Mouse (Mus musculus) spleen, adult 2 months (tissue): ENCODE data around the gene Sipa1l2. TPM values are rescaled to one million over a fixed set of nuclear protein-coding genes. Genes with fewer than 3 reads are reported as not detected.

ENCODE experiments used
- DNase-seq, 2 experiments: peaks; one replicate each; pipeline versions ENCODE4 v3.0.0 to v3.0.0-alpha.2; 2012 to 2021; ENCODE audit warnings: low spot score in 2 of 2, low read depth in 1 of 2
- H3K27ac ChIP-seq: fragments of 200-500 bp; 2 replicates; pipeline ENCODE4 v1.5.1; 2012; ENCODE audit warnings: low read length, inconsistent platforms; ENCODE audit not compliant: insufficient read depth
- H3K27me3 ChIP-seq: fragments of 200-500 bp; 2 replicates; pipeline ENCODE4 v1.6.1; 2012; ENCODE audit warnings: mild to moderate bottlenecking, moderate library complexity, low read length, inconsistent platforms; ENCODE audit not compliant: control insufficient read depth, insufficient read depth
- H3K36me3 ChIP-seq: fragments of 200-500 bp; 2 replicates; pipeline ENCODE4 v1.6.1; 2012; ENCODE audit warnings: mild to moderate bottlenecking, low read length, inconsistent platforms; ENCODE audit not compliant: control insufficient read depth, insufficient read depth
- H3K4me1 ChIP-seq: fragments of 200-500 bp; 2 replicates; pipeline ENCODE4 v1.6.1; 2011; ENCODE audit warnings: inconsistent platforms; ENCODE audit not compliant: control insufficient read depth, insufficient read depth, insufficient read length
- H3K4me3 ChIP-seq: fragments of 200-500 bp; 2 replicates; pipeline ENCODE4 v1.5.1; 2011; ENCODE audit warnings: mild to moderate bottlenecking, inconsistent platforms; ENCODE audit not compliant: insufficient read depth, insufficient read length; ENCODE audit errors: extremely low read depth
- CTCF ChIP-seq: fragments of 200-500 bp; IDR thresholded peaks from 2 replicates; pipeline ENCODE4 v1.5.1; 2011; ENCODE audit warnings: mild to moderate bottlenecking, inconsistent platforms; ENCODE audit not compliant: insufficient read depth, insufficient read length, insufficient replicate concordance; ENCODE audit errors: extremely low read depth
- POLR2A ChIP-seq: fragments of 200-500 bp; IDR thresholded peaks from 2 replicates; pipeline ENCODE4 v1.6.1; 2011; ENCODE audit warnings: low read depth, low read length, inconsistent platforms
- WGBS: fragments of 180-500 bp; shearing (Covaris S2); methylation state at CpG from one replicate; pipeline ENCODE4 v1.1.7; 2018; 5-methylcytosine and 5-hydroxymethylcytosine counted together
- polyA plus RNA-seq: library from polyadenylated mRNA; depleted of rRNA; stranded (reverse); fragments of >200 nt; gene quantifications from 2 replicates; pipeline ENCODE4 v1.2.3, GENCODE M21; 2012

Gene Sipa1l2
- polyA plus RNA-seq, 1 experiment: 9.7 TPM

DNA sequence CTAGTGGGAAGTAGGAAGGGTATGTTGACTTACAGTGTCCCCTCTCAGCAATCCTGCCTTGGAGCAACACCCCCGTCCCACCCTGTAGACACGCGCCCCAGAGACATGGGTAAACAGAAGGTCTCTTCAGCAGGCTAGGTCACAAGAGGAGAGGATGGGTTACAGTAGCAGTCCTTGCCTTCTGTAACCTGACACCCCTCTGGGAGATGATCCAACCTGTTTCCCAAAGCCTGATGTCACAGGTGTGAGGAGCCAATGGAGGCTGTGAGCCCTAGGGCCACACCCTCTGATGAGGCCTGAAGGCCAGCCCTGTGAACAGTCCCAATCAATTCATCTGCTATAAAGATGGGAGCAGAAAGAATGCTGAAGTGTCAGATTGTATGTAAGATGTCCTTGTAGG lies 138.3 kb downstream of the Sipa1l2 start:
- no peak overlapping the region for H3K27ac ChIP-seq
- H3K4me3 ChIP-seq: no peak overlapping the region
- H3K4me1 ChIP-seq: no peaks in the 10 kb centered on the region
- 94% methylated on average over 3 of the region's 3 CpGs for WGBS
- H3K27me3 ChIP-seq: no peaks in the 10 kb centered on the region
- TF ChIP-seq POLR2A (no peak), CTCF (no peak)
- DNase-seq: no peak
- H3K36me3 ChIP-seq: peaks cover 11% of the 10 kb centered on the region

GRCm38 (mm10) chr8:125430796-125431195 lies 138.8 kb downstream of the Sipa1l2 start:
- 85% methylated on average over 5 of the region's 5 CpGs for WGBS
- Histone ChIP-seq H3K4me1 (no peaks in the 10 kb centered on the region), H3K27ac (no peak overlapping the region), H3K27me3 (no peaks in the 10 kb centered on the region), H3K36me3 (peaks cover 11% of the 10 kb centered on the region), H3K4me3 (no peak overlapping the region)
- DNase-seq: no peak
- TF ChIP-seq CTCF: no peak
- TF ChIP-seq POLR2A: no peak

- Histone ChIP-seq H3K4me1 (no peaks in the 10 kb centered on the region), H3K36me3 (peaks cover 10% of the 10 kb centered on the region), H3K27ac (no peak overlapping the region), H3K4me3 (no peak overlapping the region), H3K27me3 (no peaks in the 10 kb centered on the region)
- WGBS: 86% methylated on average over 8 of the region's 8 CpGs
- no peak for DNase-seq
- TF ChIP-seq CTCF (no peak), POLR2A (no peak)
These were observed 140.5 kb downstream of the Sipa1l2 start for GRCm38 (mm10) chr8:125428979-125429690.

GRCm38 (mm10) chr8:125423861-125424260 lies 145.7 kb downstream of the Sipa1l2 start:
- Histone ChIP-seq H3K4me3 (no peak overlapping the region), H3K4me1 (no peaks in the 10 kb centered on the region), H3K27ac (no peak overlapping the region), H3K27me3 (no peaks in the 10 kb centered on the region), H3K36me3 (no peaks in the 10 kb centered on the region)
- no peak for DNase-seq
- TF ChIP-seq CTCF: no peak
- no peak for TF ChIP-seq POLR2A
- WGBS: 85% methylated on average over 10 of the region's 10 CpGs

- WGBS: 94% methylated on average over 14 of the region's 14 CpGs
- DNase-seq: no peak
- H3K4me1 ChIP-seq: no peaks in the 10 kb centered on the region
- TF ChIP-seq CTCF (no peak), POLR2A (no peak)
- no peak overlapping the region for H3K4me3 ChIP-seq
- peaks cover 2% of the 10 kb centered on the region; the same call in 1 of the 2 replicates for H3K36me3 ChIP-seq
- no peak overlapping the region for H3K27ac ChIP-seq
- no peaks in the 10 kb centered on the region for H3K27me3 ChIP-seq
These were observed 150.3 kb downstream of the Sipa1l2 start for GRCm38 (mm10) chr8:125419202-125419830.

DNA sequence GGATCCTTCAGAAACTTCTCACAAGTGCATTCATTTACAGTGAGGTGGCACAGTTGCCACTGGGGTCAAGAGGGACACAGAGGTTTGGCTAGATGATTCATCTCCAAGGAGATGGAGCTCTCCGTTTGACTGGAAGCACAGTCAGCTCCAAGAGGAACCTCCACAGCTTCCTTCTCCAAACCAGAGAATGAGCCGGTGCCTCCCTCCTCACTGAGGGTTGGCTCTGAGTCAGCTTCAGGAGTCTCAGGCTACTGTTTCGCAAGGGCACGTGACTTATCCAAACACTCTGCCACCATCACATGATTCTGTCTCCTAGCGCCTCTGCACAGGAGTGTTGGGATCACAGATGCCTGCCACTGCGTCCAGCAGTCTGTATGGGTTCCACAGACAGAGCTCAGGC lies 153.5 kb downstream of the Sipa1l2 start:
- Histone ChIP-seq H3K27ac (no peak overlapping the region), H3K27me3 (no peaks in the 10 kb centered on the region), H3K4me1 (0 out of 2 replicates have a peak, but pooled peaks cover 3% of the 10 kb centered on the region), H3K4me3 (no peak overlapping the region), H3K36me3 (peaks cover 2% of the 10 kb centered on the region; the same call in 1 of the 2 replicates)
- DNase-seq: no peak
- TF ChIP-seq POLR2A (no peak), CTCF (no peak)
- 82% methylated on average over 6 of the region's 6 CpGs for WGBS

DNA sequence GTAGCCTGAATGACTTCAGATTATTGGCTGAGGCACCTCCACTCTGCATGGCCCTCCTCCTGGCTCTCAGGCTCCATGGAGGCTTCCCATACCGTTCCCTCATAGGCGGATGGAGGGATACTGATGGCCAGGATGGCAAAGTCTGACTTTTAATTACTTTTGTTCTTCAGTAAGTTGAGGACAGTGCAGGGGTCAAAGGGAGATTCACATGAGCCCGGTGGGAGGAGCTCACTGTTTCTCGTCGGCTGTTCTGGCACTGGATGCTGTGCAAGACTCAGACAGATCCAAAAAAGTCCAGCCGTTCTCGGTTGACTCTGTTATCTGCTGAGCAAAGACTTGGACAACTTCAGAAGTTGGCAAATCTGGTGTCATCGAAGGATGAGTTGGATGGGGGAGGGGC lies 155.0 kb downstream of the Sipa1l2 start:
- H3K4me3 ChIP-seq: no peak overlapping the region
- H3K4me1 ChIP-seq: 0 out of 2 replicates have a peak, but pooled peaks cover 3% of the 10 kb centered on the region
- peaks cover 2% of the 10 kb centered on the region; the same call in 1 of the 2 replicates for H3K36me3 ChIP-seq
- 92% methylated on average over 8 of the region's 8 CpGs for WGBS
- no peak overlapping the region for H3K27ac ChIP-seq
- no peak for TF ChIP-seq CTCF
- TF ChIP-seq POLR2A: no peak
- no peaks in the 10 kb centered on the region for H3K27me3 ChIP-seq
- no peak for DNase-seq
